Mouse (Mus musculus) hindbrain, embryonic 12.5 days (tissue): Measurements from ENCODE around the gene Sec31a. TPM values are rescaled to one million over a fixed set of nuclear protein-coding genes. Genes with fewer than 3 reads are reported as not detected.
"Not testable (repeated sequence)": the region's sequence is repeated elsewhere in the genome, so short reads cannot be mapped to it uniquely, and the experiment has no call there.

ENCODE experiments used
- ATAC-seq: fragments of 200-750 bp; cut with Nextera tagmentation; 2 replicates; pipeline ENCODE4 v1.8.0; 2017; ENCODE audit warnings: moderate TSS enrichment; ENCODE audit not compliant: low FRiP score
- H3K27ac ChIP-seq: fragments of 300-500 bp; sonication (generic); 2 replicates; pipeline ENCODE4 v1.5.1; 2016; ENCODE audit warnings: mild to moderate bottlenecking
- H3K27me3 ChIP-seq: fragments of 300-500 bp; sonication (generic); 2 replicates; pipeline ENCODE4 v1.6.1; 2016; ENCODE audit warnings: mild to moderate bottlenecking
- H3K36me3 ChIP-seq: fragments of 300-500 bp; sonication (generic); 2 replicates; pipeline ENCODE4 v1.6.1; 2016; ENCODE audit warnings: mild to moderate bottlenecking
- H3K4me1 ChIP-seq: fragments of 300-500 bp; sonication (generic); 2 replicates; pipeline ENCODE4 v1.6.1; 2016
- H3K4me2 ChIP-seq: fragments of 300-500 bp; sonication (generic); replicated peaks from 2 replicates; pipeline ENCODE4 v1.6.1; 2016; ENCODE audit warnings: mild to moderate bottlenecking
- H3K4me3 ChIP-seq: fragments of 300-500 bp; sonication (generic); 2 replicates; pipeline ENCODE4 v1.5.1; 2016; ENCODE audit warnings: mild to moderate bottlenecking
- H3K9ac ChIP-seq: fragments of 300-500 bp; sonication (generic); 2 replicates; pipeline ENCODE4 v1.6.1; 2016; ENCODE audit warnings: mild to moderate bottlenecking, moderate library complexity
- H3K9me3 ChIP-seq: fragments of 300-500 bp; sonication (generic); replicated peaks from 2 replicates; pipeline ENCODE4 v1.6.1; 2016; ENCODE audit warnings: mild to moderate bottlenecking
- WGBS: fragments of 180-500 bp; shearing (Covaris S2); methylation state at CpG from one replicate; pipeline ENCODE4 v1.1.7; 2016; 5-methylcytosine and 5-hydroxymethylcytosine counted together
- polyA plus RNA-seq: library from polyadenylated mRNA; unstranded; fragments of >200 nt; fragmentation: Nextera tagmentation; extraction: Ambion mirVana; gene quantifications from 2 replicates; pipeline ENCODE4 v1.2.1, GENCODE M21; 2016

The Sec31a gene
- polyA plus RNA-seq, 1 experiment from 2014 or later: 128 TPM

GRCm38 (mm10) chr5:100428031-100428733, 12.1 kb upstream of the Sec31a start:
- Histone ChIP-seq H3K4me2 (peak overlapping the region; percentile 90), H3K4me3 (peak overlapping the region; percentile 82), H3K27ac (no peak overlapping the region), H3K4me1 (peaks cover 58% of the 10 kb centered on the region), H3K27me3 (no peaks in the 10 kb centered on the region), H3K9me3 (no peaks in the 10 kb centered on the region), H3K36me3 (peaks cover 48% of the 10 kb centered on the region), H3K9ac (peak overlapping the region; percentile 89)
- 18% methylated on average over 5 of the region's 5 CpGs for WGBS
- no peak for ATAC-seq

GRCm38 (mm10) chr5:100427276-100427675, 11.2 kb upstream of the Sec31a start:
- 54% methylated on average over 9 of the region's 9 CpGs for WGBS
- Histone ChIP-seq H3K4me1 (peaks cover 63% of the 10 kb centered on the region), H3K9me3 (no peaks in the 10 kb centered on the region), H3K27me3 (no peaks in the 10 kb centered on the region), H3K36me3 (peaks cover 57% of the 10 kb centered on the region), H3K27ac (no peak overlapping the region), H3K9ac (peak overlapping the region; percentile 89), H3K4me2 (peak overlapping the region; percentile 90), H3K4me3 (peak overlapping the region; percentile 82)
- ATAC-seq: no peak

- not testable (repeated sequence) for H3K27me3 ChIP-seq, H3K9ac ChIP-seq, H3K27ac ChIP-seq, H3K4me3 ChIP-seq, H3K9me3 ChIP-seq, H3K4me2 ChIP-seq, ATAC-seq
- peaks cover 63% of the 10 kb centered on the region for H3K4me1 ChIP-seq
- H3K36me3 ChIP-seq: peaks cover 71% of the 10 kb centered on the region
- WGBS: 97% methylated on average over 2 of the region's 2 CpGs
Observed at GRCm38 (mm10) chr5:100425823-100426222, 9.8 kb upstream of the Sec31a start.

GRCm38 (mm10) chr5:100424252-100424651, 8.2 kb upstream of the Sec31a start:
- no peaks in the 10 kb centered on the region for H3K27me3 ChIP-seq
- peaks cover 55% of the 10 kb centered on the region for H3K4me1 ChIP-seq
- peaks cover 86% of the 10 kb centered on the region for H3K36me3 ChIP-seq
- ATAC-seq: no peak
- H3K9ac ChIP-seq: no peak overlapping the region
- H3K27ac ChIP-seq: no peak overlapping the region
- no peak overlapping the region for H3K4me3 ChIP-seq
- 91% methylated on average over 3 of the region's 3 CpGs for WGBS
- H3K4me2 ChIP-seq: peak overlapping the region; percentile 17; the same call in 1 of the 2 replicates
- no peaks in the 10 kb centered on the region for H3K9me3 ChIP-seq

GRCm38 (mm10) chr5:100423626-100424025, 7.6 kb upstream of the Sec31a start:
- Histone ChIP-seq H3K9ac (peak overlapping the region; percentile 51), H3K4me2 (no peak overlapping the region; the same call in 1 of the 2 replicates), H3K27ac (no peak overlapping the region), H3K4me1 (peaks cover 55% of the 10 kb centered on the region), H3K9me3 (no peaks in the 10 kb centered on the region), H3K36me3 (peaks cover 92% of the 10 kb centered on the region), H3K27me3 (no peaks in the 10 kb centered on the region), H3K4me3 (no peak overlapping the region)
- no peak for ATAC-seq
- WGBS: 72% methylated on average over 7 of the region's 7 CpGs

GRCm38 (mm10) chr5:100418861-100419260, 2.8 kb upstream of the Sec31a start:
- WGBS: 74% methylated on average over 4 of the region's 4 CpGs
- peaks cover 59% of the 10 kb centered on the region for H3K36me3 ChIP-seq

GRCm38 (mm10) chr5:100418077-100418476, 2.0 kb upstream of the Sec31a start:
- H3K4me3 ChIP-seq: no peak overlapping the region
- no peak overlapping the region for H3K4me2 ChIP-seq
- peaks cover 21% of the 10 kb centered on the region for H3K4me1 ChIP-seq
- peaks cover 51% of the 10 kb centered on the region for H3K36me3 ChIP-seq
- no peak for ATAC-seq
- no peaks in the 10 kb centered on the region for H3K9me3 ChIP-seq
- H3K9ac ChIP-seq: no peak overlapping the region
- H3K27me3 ChIP-seq: no peaks in the 10 kb centered on the region
- WGBS: 90% methylated on average over 2 of the region's 2 CpGs
- H3K27ac ChIP-seq: no peak overlapping the region

More at GRCm38 (mm10) chr5:100418861-100419260, 2.8 kb upstream of the Sec31a start:
- Histone ChIP-seq H3K27ac (no peak overlapping the region), H3K4me2 (no peak overlapping the region), H3K4me3 (no peak overlapping the region), H3K9ac (no peak overlapping the region), H3K9me3 (no peaks in the 10 kb centered on the region), H3K27me3 (no peaks in the 10 kb centered on the region), H3K4me1 (peaks cover 29% of the 10 kb centered on the region)
- no peak for ATAC-seq

GRCm38 (mm10) chr5:100414474-100415196, 1.4 kb downstream of the Sec31a start:
- Histone ChIP-seq H3K4me1 (peaks cover 16% of the 10 kb centered on the region), H3K9me3 (no peaks in the 10 kb centered on the region), H3K36me3 (peaks cover 19% of the 10 kb centered on the region), H3K27ac (no peak overlapping the region), H3K4me2 (peak overlapping the region; percentile 68), H3K9ac (peak overlapping the region; percentile 79), H3K4me3 (peak overlapping the region; percentile 71), H3K27me3 (no peaks in the 10 kb centered on the region)
- 71% methylated on average over 11 of the region's 11 CpGs for WGBS
- ATAC-seq: no peak

- no peak overlapping the region for H3K9ac ChIP-seq
- no peaks in the 10 kb centered on the region for H3K27me3 ChIP-seq
- H3K36me3 ChIP-seq: peaks cover 7% of the 10 kb centered on the region; the same call in 1 of the 2 replicates
- ATAC-seq: no peak
- peaks cover 16% of the 10 kb centered on the region for H3K4me1 ChIP-seq
- no peaks in the 10 kb centered on the region for H3K9me3 ChIP-seq
- WGBS: 90% methylated on average over 3 of the region's 3 CpGs
- no peak overlapping the region for H3K27ac ChIP-seq
- no peak overlapping the region for H3K4me3 ChIP-seq
- H3K4me2 ChIP-seq: no peak overlapping the region
Observed at GRCm38 (mm10) chr5:100412886-100413285, 3.1 kb downstream of the Sec31a start.

- H3K9ac ChIP-seq: no peak overlapping the region
- no peak overlapping the region for H3K4me3 ChIP-seq
- peaks cover 8% of the 10 kb centered on the region for H3K4me1 ChIP-seq
- no peaks in the 10 kb centered on the region for H3K27me3 ChIP-seq
- no peak overlapping the region for H3K27ac ChIP-seq
- no peak overlapping the region for H3K4me2 ChIP-seq
- WGBS: 93% methylated on average over 5 of the region's 5 CpGs
- no peak for ATAC-seq
- peaks cover 16% of the 10 kb centered on the region for H3K36me3 ChIP-seq
- H3K9me3 ChIP-seq: no peaks in the 10 kb centered on the region
Observed at GRCm38 (mm10) chr5:100410281-100410680, 5.8 kb downstream of the Sec31a start.

- H3K4me3 ChIP-seq: no peak overlapping the region
- no peak overlapping the region for H3K27ac ChIP-seq
- no peaks in the 10 kb centered on the region for H3K9me3 ChIP-seq
- no peak overlapping the region for H3K4me2 ChIP-seq
- no peak for ATAC-seq
- no peak overlapping the region for H3K9ac ChIP-seq
- 85% methylated on average over 5 of the region's 5 CpGs for WGBS
- peaks cover 29% of the 10 kb centered on the region for H3K36me3 ChIP-seq
- H3K4me1 ChIP-seq: no peaks in the 10 kb centered on the region
- H3K27me3 ChIP-seq: no peaks in the 10 kb centered on the region
Observed at GRCm38 (mm10) chr5:100408485-100408884, 7.5 kb downstream of the Sec31a start.

GRCm38 (mm10) chr5:100396753-100397152, 19.3 kb downstream of the Sec31a start:
- Histone ChIP-seq H3K9me3 (no peaks in the 10 kb centered on the region), H3K9ac (no peak overlapping the region), H3K27me3 (no peaks in the 10 kb centered on the region), H3K27ac (no peak overlapping the region), H3K4me2 (no peak overlapping the region), H3K4me1 (no peaks in the 10 kb centered on the region), H3K36me3 (peaks cover 82% of the 10 kb centered on the region), H3K4me3 (no peak overlapping the region)
- no peak for ATAC-seq
- WGBS: 92% methylated on average over 3 of the region's 3 CpGs
